ENCODE assay signal across 19 mouse cellular contexts in genomic region chr9:86231692-86232091, GRCm38 (mm10).
DNase-seq lines count a peak whose midpoint lies in the region; ATAC-seq lines count a peak whose summit lies in the region.
"Had no signal": no experiment of that assay in that cellular context is flagged by ENCODE, and none has a peak within 500 bp of the region (broad histone marks: within the 10 kb centered on the region; RNA-seq: fewer than 3 reads in every experiment).

No protein-coding gene starts in this region.

- peak; percentile 72 for ATAC-seq in midbrain, embryonic 11.5 days (ENCODE audit: low FRiP score)
- ATAC-seq: activated CD4-positive, CD25-positive, alpha-beta regulatory T cell, adult 4 months; intestine, embryonic 16.5 days had no signal

- H3K4me1 ChIP-seq in forebrain, embryonic 10.5 days: peaks cover 32% of the 10 kb centered on the region
- H3K4me1 ChIP-seq in hindbrain, embryonic 10.5 days (replicated peaks): peaks cover 16% of the 10 kb centered on the region
- peaks cover 12% of the 10 kb centered on the region for H3K4me1 ChIP-seq in midbrain, embryonic 11.5 days (ENCODE audit: control insufficient read depth, insufficient read depth, low read length)
- H3K4me1 ChIP-seq: liver, embryonic 12.5 days had no signal

- no peak overlapping the region for H3K4me2 ChIP-seq in midbrain, embryonic 11.5 days
- H3K4me2 ChIP-seq: liver, embryonic 12.5 days; lung, embryonic 14.5 days had no signal

- no peak overlapping the region for H3K9ac ChIP-seq in midbrain, embryonic 11.5 days (ENCODE audit: low read length)
- H3K9ac ChIP-seq: liver, embryonic 12.5 days; lung, embryonic 14.5 days had no signal

- peak overlapping the region; percentile 8; the same call in 1 of the 2 replicates for H3K27ac ChIP-seq in forebrain, embryonic 10.5 days
- H3K27ac ChIP-seq in hindbrain, embryonic 10.5 days: peak overlapping the region; percentile 66
- H3K27ac ChIP-seq in midbrain, embryonic 11.5 days (ENCODE audit: low read depth, low read length): no peak overlapping the region
- H3K27ac ChIP-seq: kidney, postnatal 0 days; left cerebral cortex, adult 2 months; liver, embryonic 12.5 days had no signal

- DNase-seq in R1 (ENCODE audit: low read depth, low spot score): peak; percentile 12
- DNase-seq in forebrain, embryonic 10.5 days (ENCODE audit: extremely low spot score, low spot score): no peak
- DNase-seq in hindbrain, embryonic 10.5 days (ENCODE audit: low spot score): peak; percentile 19
- DNase-seq in midbrain, embryonic 11.5 days (ENCODE audit: low spot score, missing footprints): no peak
- no peak for DNase-seq in testis, postnatal 10 days (ENCODE audit: low spot score)
- no peak for DNase-seq in gastrocnemius, adult 18-20 months (ENCODE audit: low spot score)
- no peak for DNase-seq in cerebellum, postnatal 10 days
- no peak for DNase-seq in B cell, adult 2 months
- DNase-seq: adrenal gland, postnatal 25 days; cerebellum, adult 8-10 months; gastrocnemius, postnatal 25 days; lung, embryonic 14.5 days; lung, postnatal 4 days; thymus, adult 18-20 months had no signal

- H3K9me3 ChIP-seq in forebrain, embryonic 10.5 days: peaks cover 19% of the 10 kb centered on the region; the same call in 1 of the 2 replicates
- H3K9me3 ChIP-seq in hindbrain, embryonic 10.5 days: no peaks in the 10 kb centered on the region
- peaks cover 2% of the 10 kb centered on the region; the same call in 1 of the 2 replicates for H3K9me3 ChIP-seq in midbrain, embryonic 11.5 days (ENCODE audit: control insufficient read depth, low read length)
- H3K9me3 ChIP-seq: liver, embryonic 12.5 days had no signal

- H3K36me3 ChIP-seq in forebrain, embryonic 10.5 days (replicated peaks): no peaks in the 10 kb centered on the region
- no peaks in the 10 kb centered on the region for H3K36me3 ChIP-seq in hindbrain, embryonic 10.5 days
- no peaks in the 10 kb centered on the region for H3K36me3 ChIP-seq in midbrain, embryonic 11.5 days (ENCODE audit: control insufficient read depth, insufficient read depth, low read length)
- H3K36me3 ChIP-seq: liver, embryonic 12.5 days had no signal

- WGBS in forebrain, embryonic 10.5 days: 29% methylated on average over 5 of the region's 5 CpGs
- WGBS in hindbrain, embryonic 10.5 days: 42% methylated on average over 5 of the region's 5 CpGs
- WGBS in midbrain, embryonic 11.5 days: 19% methylated on average over 5 of the region's 5 CpGs

- H3K27me3 ChIP-seq in forebrain, embryonic 10.5 days (ENCODE audit: poor library complexity, severe bottlenecking): peaks cover 70% of the 10 kb centered on the region
- H3K27me3 ChIP-seq in hindbrain, embryonic 10.5 days (ENCODE audit: insufficient read depth, poor library complexity, severe bottlenecking): no peaks in the 10 kb centered on the region
- no peaks in the 10 kb centered on the region for H3K27me3 ChIP-seq in midbrain, embryonic 11.5 days (ENCODE audit: control insufficient read depth, insufficient read depth, low read length)
- H3K27me3 ChIP-seq: liver, embryonic 12.5 days had no signal

- H3K4me3 ChIP-seq in forebrain, embryonic 10.5 days: no peak overlapping the region
- H3K4me3 ChIP-seq in hindbrain, embryonic 10.5 days: no peak overlapping the region
- H3K4me3 ChIP-seq in midbrain, embryonic 11.5 days (ENCODE audit: low read depth, low read length): no peak overlapping the region
- H3K4me3 ChIP-seq: left cerebral cortex, adult 2 months; liver, embryonic 12.5 days had no signal

Comparison
In these comparisons a context has a peak if more than half of its experiments do, and no peak if none do; other contexts are left out.
1. DNase-seq: peak in R1 (single experiment) and hindbrain, embryonic 10.5 days (single experiment); none in forebrain, embryonic 10.5 days (single experiment), midbrain, embryonic 11.5 days (single experiment), testis, postnatal 10 days (single experiment), gastrocnemius, adult 18-20 months (single experiment), cerebellum, postnatal 10 days (0 of 2) and B cell, adult 2 months (0 of 2).